Mouse (Mus musculus): ENCODE results near the gene Fndc3b. TPM values are rescaled to one million over a fixed set of nuclear protein-coding genes. Genes with fewer than 3 reads are reported as not detected.

Fndc3b gene
- total RNA-seq, 2 experiments from 2014 or later = 58.5 to 69.4 TPM

GRCm38 (mm10) chr3:27685134-27685533 lies 26.0 kb downstream of the Fndc3b start:
- DNase-seq (ENCODE audit: low spot score) = no peak
- intact Hi-C loops (cut with DNase I) = no loop called here

- intact Hi-C loops (cut with DNase I) = no loop called here
- no peak for DNase-seq (ENCODE audit: low spot score)
Observed at GRCm38 (mm10) chr3:27683374-27683773, 27.7 kb downstream of the Fndc3b start.

DNA sequence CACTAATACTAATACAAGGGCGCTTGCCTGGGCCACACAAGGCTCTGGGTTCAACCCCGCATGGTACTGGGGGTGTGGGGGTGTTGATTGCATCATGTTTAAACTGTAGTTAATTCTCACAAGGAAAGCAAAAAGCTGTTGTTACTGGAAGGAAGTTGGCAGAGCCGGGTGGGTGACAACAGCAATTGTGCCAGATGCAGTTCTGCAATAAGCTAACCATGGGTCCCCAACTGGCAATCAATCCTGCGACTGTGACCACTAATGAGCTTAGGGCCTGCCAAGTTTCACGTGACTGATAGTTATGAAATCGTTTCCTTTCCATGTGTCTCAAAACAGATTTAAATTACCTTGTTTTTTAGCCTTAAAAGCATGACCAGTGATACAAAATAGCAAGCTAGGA lies 33.5 kb downstream of the Fndc3b start:
- DNase-seq (ENCODE audit: low spot score) = no peak
- intact Hi-C loops (cut with DNase I) = no loop called here

GRCm38 (mm10) chr3:27673660-27674059 lies 37.4 kb downstream of the Fndc3b start:
- intact Hi-C loops (cut with DNase I) = no loop called here
- DNase-seq (ENCODE audit: low spot score) = no peak

GRCm38 (mm10) chr3:27670416-27670815 lies 40.7 kb downstream of the Fndc3b start:
- no peak for DNase-seq (ENCODE audit: low spot score)
- intact Hi-C loops (cut with DNase I) = no loop called here

GRCm38 (mm10) chr3:27667280-27667679 lies 43.8 kb downstream of the Fndc3b start:
- DNase-seq (ENCODE audit: low spot score) = no peak
- intact Hi-C loops (cut with DNase I) = no loop called here

- DNase-seq (ENCODE audit: low spot score) = no peak
- intact Hi-C loops (cut with DNase I) = no loop called here
Observed at GRCm38 (mm10) chr3:27665338-27665737, 45.8 kb downstream of the Fndc3b start.

GRCm38 (mm10) chr3:27663221-27663620 lies 47.9 kb downstream of the Fndc3b start:
- intact Hi-C loops (cut with DNase I) = no loop called here
- DNase-seq (ENCODE audit: low spot score) = no peak

- intact Hi-C loops (cut with DNase I) = loop anchor here (5.0 kb wide), 2 partner anchors 41 to 49 kb away; no protein-coding TSS in a partner anchor
- no peak for DNase-seq (ENCODE audit: low spot score)
Observed at GRCm38 (mm10) chr3:27658198-27658763, 52.8 kb downstream of the Fndc3b start.

DNA sequence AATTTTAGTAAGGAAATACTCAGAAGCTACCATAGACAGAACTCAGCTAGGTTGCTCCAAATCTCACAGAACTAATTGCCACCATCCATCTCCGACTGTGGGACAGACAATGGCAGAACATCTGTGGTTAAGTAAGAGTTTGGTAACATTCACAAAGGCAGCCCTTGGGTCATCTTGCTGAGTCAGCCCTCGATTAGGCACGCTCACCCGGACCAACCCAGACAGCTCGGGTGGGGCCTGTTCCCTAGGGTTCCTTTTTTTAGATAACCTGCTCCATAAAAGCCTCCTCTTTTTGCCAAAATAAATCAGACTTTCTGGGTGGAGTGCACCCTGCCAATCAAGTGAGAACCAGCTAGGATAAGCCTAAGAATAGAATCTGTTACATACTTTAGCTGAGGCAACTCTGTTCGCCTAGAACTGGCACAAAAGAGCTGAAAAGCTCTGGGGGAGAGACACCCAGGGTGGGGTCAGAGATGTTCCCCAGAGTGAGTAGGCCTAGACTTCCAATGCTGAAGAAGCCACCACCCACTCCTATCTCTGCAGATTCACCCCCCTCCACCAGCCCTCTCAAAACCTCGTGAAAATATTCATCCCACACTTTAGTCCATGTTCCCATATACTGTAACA lies 54.2 kb downstream of the Fndc3b start:
- intact Hi-C loops (cut with DNase I) = loop anchor here (5.0 kb wide), 2 partner anchors 40 to 50 kb away; no protein-coding TSS in a partner anchor
- peak; percentile 72 for DNase-seq (ENCODE audit: low spot score)

- no peak for DNase-seq (ENCODE audit: low spot score)
- intact Hi-C loops (cut with DNase I) = loop anchor here (5.0 kb wide), 2 partner anchors 38 to 52 kb away; no protein-coding TSS in a partner anchor
Observed at GRCm38 (mm10) chr3:27655673-27656072, 55.4 kb downstream of the Fndc3b start.

DNA sequence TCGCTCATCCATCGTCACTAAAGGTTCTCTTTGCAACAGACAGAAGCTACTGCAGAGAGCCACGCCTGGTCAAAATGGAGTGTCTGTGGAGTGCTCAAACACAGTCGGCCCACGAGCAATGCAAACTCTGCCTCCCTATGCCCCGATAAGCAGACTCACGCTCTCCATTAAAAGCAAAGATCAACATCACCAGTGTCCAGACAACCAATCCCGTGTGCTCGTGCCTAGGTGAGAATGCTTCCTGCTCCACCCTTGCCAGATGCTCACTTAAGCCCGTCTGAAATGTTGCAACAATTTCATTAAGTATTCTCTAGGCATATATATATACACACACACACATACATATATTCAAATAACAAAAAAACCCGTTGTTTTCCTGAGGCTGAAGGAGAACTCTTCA lies 56.1 kb downstream of the Fndc3b start:
- DNase-seq (ENCODE audit: low spot score) = no peak
- intact Hi-C loops (cut with DNase I) = loop anchor here (5.0 kb wide), 2 partner anchors 38 to 52 kb away; no protein-coding TSS in a partner anchor

- intact Hi-C loops (cut with DNase I) = no loop called here
- DNase-seq (ENCODE audit: low spot score) = no peak
Observed at GRCm38 (mm10) chr3:27652451-27653011, 58.6 kb downstream of the Fndc3b start.

DNA sequence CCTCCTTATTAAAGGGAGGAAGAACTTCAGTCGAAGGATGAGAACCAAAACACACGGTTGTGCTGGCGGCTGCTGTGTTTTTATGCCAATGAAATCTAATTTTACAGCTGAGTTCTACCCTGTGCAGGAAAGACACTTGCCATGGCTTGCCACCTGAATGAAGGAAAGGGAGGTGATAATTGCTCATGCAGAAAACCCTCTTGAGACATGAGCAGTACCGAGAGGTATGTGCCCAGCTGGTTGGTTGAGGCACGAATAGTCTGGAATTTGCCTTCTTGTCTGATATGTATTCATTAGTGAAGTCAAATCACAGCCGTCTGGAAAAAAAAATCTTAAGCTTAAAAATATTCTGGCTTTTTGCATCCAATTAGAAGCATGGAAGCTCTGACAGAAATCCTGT lies 59.4 kb downstream of the Fndc3b start:
- no peak for DNase-seq (ENCODE audit: low spot score)
- intact Hi-C loops (cut with DNase I) = no loop called here

DNA sequence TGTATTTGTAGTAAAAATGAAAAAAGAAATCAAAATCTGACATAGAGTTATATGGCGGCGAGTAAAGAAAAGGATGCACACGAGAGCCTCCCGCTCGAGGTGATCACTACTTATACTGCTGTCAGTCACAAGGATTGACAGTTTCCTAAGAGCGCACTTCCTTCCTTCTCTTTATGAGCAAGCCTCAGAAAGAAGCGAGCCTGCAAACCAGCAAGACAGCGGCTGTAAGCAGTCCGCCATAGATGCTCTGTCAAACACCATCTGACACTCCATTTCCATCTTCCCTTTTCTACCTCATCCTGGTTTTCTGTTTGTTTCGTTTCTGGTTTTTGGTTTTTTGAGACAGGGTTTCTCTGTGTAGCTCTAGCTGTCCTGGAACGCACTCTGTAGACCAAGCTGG lies 61.0 kb downstream of the Fndc3b start:
- intact Hi-C loops (cut with DNase I) = no loop called here
- DNase-seq (ENCODE audit: low spot score) = no peak

GRCm38 (mm10) chr3:27649316-27649715 lies 61.8 kb downstream of the Fndc3b start:
- intact Hi-C loops (cut with DNase I) = no loop called here
- no peak for DNase-seq (ENCODE audit: low spot score)

- intact Hi-C loops (cut with DNase I) = no loop called here
- no peak for DNase-seq (ENCODE audit: low spot score)
Observed at GRCm38 (mm10) chr3:27642381-27642780, 68.7 kb downstream of the Fndc3b start.

DNA sequence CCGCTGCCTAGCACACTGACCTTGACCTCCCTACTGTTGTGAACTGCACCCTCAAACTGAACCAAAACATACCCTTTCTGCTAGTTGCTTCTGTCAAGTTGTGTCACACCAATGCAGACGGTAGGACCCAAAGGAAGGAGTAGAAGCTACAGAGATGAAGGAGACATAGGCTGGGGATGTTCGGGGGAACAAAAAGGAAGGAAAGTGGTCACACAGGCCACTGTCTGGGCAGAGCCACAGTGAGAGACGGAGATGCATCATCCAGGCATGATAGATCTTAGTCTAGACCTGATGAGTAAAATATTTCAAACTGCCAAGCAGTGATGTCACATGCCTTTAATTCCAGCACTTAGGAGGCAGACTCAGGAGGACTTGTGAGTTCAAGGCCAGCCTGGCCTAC lies 71.4 kb downstream of the Fndc3b start:
- no peak for DNase-seq (ENCODE audit: low spot score)
- intact Hi-C loops (cut with DNase I) = no loop called here

DNA sequence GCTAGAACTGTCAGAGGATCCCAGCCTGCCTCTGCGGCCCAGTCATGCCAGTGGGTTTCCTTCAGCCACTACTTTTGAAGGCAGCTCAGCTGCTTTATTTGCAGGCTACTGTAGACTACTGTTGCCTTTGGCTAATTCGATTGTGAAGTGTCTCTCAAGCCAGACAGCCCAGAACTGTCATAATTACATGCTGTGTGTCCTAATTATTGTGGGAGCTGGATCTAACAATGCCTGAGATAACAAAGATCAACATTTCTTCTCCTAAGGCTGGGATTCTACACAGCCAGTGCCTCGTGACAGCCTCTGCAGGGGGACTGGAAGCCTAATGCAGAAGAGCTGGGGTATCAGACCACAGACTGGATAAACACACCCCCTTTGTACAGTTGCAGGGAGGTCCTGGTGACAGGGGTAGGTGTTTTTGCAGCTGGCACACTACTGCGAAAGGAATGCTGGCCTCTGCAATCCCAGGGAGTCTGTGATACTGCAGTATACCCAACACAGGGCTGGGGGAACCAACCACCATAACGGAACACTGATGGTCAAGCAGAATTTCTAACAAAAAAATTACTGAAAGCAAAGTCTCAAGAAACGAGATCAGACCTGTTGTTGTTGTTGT lies 74.0 kb downstream of the Fndc3b start:
- intact Hi-C loops (cut with DNase I) = no loop called here
- DNase-seq (ENCODE audit: low spot score) = no peak

DNA sequence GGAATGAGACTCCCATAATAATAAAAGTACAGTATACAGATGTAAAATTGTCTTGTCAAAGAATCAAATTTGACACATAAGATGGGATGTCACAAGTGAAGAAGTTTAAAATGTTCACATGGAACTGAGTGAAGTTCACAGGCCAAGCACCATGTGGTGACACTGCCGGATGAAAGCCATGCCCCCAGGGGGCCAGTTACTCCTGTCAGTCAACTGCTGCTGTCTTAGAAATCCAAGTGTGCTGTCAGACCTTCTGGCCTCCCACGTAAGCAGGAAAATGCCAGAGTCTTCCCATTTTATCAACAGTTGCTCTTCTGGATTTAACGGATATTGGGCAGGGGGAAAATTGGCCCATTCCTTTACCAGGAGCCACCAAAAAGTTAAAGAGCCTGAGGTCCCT lies 75.3 kb downstream of the Fndc3b start:
- DNase-seq (ENCODE audit: low spot score) = no peak
- intact Hi-C loops (cut with DNase I) = no loop called here

- DNase-seq (ENCODE audit: low spot score) = no peak
- intact Hi-C loops (cut with DNase I) = no loop called here
Observed at GRCm38 (mm10) chr3:27632880-27633279, 78.2 kb downstream of the Fndc3b start.
